Mouse (Mus musculus): ENCODE data around the gene Hccs.

GRCm38 (mm10) chrX:169303945-169304344 is 16.2 kb downstream of the Hccs start:
- TF ChIP-seq CTCF (IDR thresholded peaks at IDR 0.05; ENCODE audit: low read depth, low read length) (no peak), POLR2A (IDR thresholded peaks at IDR 0.05; ENCODE audit: borderline replicate concordance, low read depth, low read length) (no peak)
